ENCODE assay signal across 12 mouse cellular contexts in genomic region chr12:80728814-80729213, GRCm38 (mm10). TPM values are rescaled to one million over a fixed set of nuclear protein-coding genes. Genes with fewer than 3 reads are reported as not detected.
A peak's percentile ranks its signal among the peaks of the same experiment; 100 is the strongest.
DNase-seq lines count a peak whose midpoint lies in the region; ATAC-seq and TF ChIP-seq lines count a peak whose summit lies in the region.
"Had no signal": no experiment of that assay in that cellular context is flagged by ENCODE, and none has a peak within 500 bp of the region (broad histone marks: within the 10 kb centered on the region; RNA-seq: fewer than 3 reads in every experiment).

No protein-coding gene starts in this region.

- H3K9me3 ChIP-seq in midbrain, postnatal 0 days (ENCODE audit: low read length) = no peaks in the 10 kb centered on the region
- no peaks in the 10 kb centered on the region for H3K9me3 ChIP-seq in midbrain, embryonic 16.5 days (replicated peaks; ENCODE audit: control insufficient read depth, low read length, poor library complexity, severe bottlenecking)
- H3K9me3 ChIP-seq in hindbrain, embryonic 12.5 days (replicated peaks) = no peaks in the 10 kb centered on the region
- H3K9me3 ChIP-seq: forebrain, embryonic 15.5 days; hindbrain, embryonic 15.5 days; limb, embryonic 10.5 days; neural tube, embryonic 12.5 days had no signal

- no peak for ATAC-seq in midbrain, postnatal 0 days (ENCODE audit: low FRiP score)
- no peak for ATAC-seq in midbrain, embryonic 16.5 days
- ATAC-seq in hindbrain, embryonic 12.5 days (ENCODE audit: low FRiP score) = no peak
- ATAC-seq: forebrain, embryonic 15.5 days had no signal

- H3K4me2 ChIP-seq in midbrain, postnatal 0 days (ENCODE audit: low read depth, low read length, poor library complexity, severe bottlenecking) = no peak overlapping the region
- no peak overlapping the region for H3K4me2 ChIP-seq in midbrain, embryonic 16.5 days (ENCODE audit: low read length)
- H3K4me2 ChIP-seq in hindbrain, embryonic 12.5 days (replicated peaks) = no peak overlapping the region
- H3K4me2 ChIP-seq: forebrain, embryonic 15.5 days; hindbrain, embryonic 15.5 days; neural tube, embryonic 12.5 days had no signal

- no peak overlapping the region for H3K4me3 ChIP-seq in kidney, adult 2 months (ENCODE audit: insufficient read depth, low read depth, low read length)
- no peak overlapping the region for H3K4me3 ChIP-seq in midbrain, postnatal 0 days (ENCODE audit: low read depth, low read length)
- H3K4me3 ChIP-seq in midbrain, embryonic 16.5 days (ENCODE audit: low read depth, low read length) = no peak overlapping the region
- H3K4me3 ChIP-seq in small intestine, adult 2 months (ENCODE audit: low read depth, low read length) = no peak overlapping the region
- no peak overlapping the region for H3K4me3 ChIP-seq in hindbrain, embryonic 12.5 days
- H3K4me3 ChIP-seq: forebrain, embryonic 15.5 days; hindbrain, embryonic 15.5 days; limb, embryonic 10.5 days; neural tube, embryonic 12.5 days had no signal

- H3K27me3 ChIP-seq in kidney, adult 2 months (replicated peaks; ENCODE audit: control insufficient read depth, insufficient read depth, low read length) = no peaks in the 10 kb centered on the region
- no peaks in the 10 kb centered on the region for H3K27me3 ChIP-seq in midbrain, postnatal 0 days (ENCODE audit: insufficient read depth, low read length)
- no peaks in the 10 kb centered on the region for H3K27me3 ChIP-seq in midbrain, embryonic 16.5 days (ENCODE audit: control insufficient read depth, insufficient read depth, low read depth, low read length)
- no peaks in the 10 kb centered on the region for H3K27me3 ChIP-seq in small intestine, adult 2 months (ENCODE audit: control insufficient read depth, insufficient read depth, low read length)
- peaks cover 5% of the 10 kb centered on the region; the same call in 1 of the 2 replicates for H3K27me3 ChIP-seq in hindbrain, embryonic 12.5 days
- H3K27me3 ChIP-seq: forebrain, embryonic 15.5 days; hindbrain, embryonic 15.5 days; neural tube, embryonic 12.5 days had no signal

- TF ChIP-seq POLR2A in kidney, adult 2 months (IDR thresholded peaks at IDR 0.05; ENCODE audit: low read depth, low read length) = no peak
- TF ChIP-seq POLR2A in small intestine, adult 2 months (IDR thresholded peaks at IDR 0.05; ENCODE audit: low read depth, low read length) = no peak

- no peak overlapping the region for H3K9ac ChIP-seq in midbrain, postnatal 0 days (replicated peaks; ENCODE audit: low read length, poor library complexity, severe bottlenecking)
- H3K9ac ChIP-seq in midbrain, embryonic 16.5 days (ENCODE audit: low read depth, low read length) = no peak overlapping the region
- H3K9ac ChIP-seq in hindbrain, embryonic 12.5 days = no peak overlapping the region
- H3K9ac ChIP-seq: forebrain, embryonic 15.5 days; hindbrain, embryonic 15.5 days; neural tube, embryonic 12.5 days had no signal

- TF ChIP-seq CTCF in kidney, adult 2 months (conservative IDR thresholded peaks at IDR 0.05; ENCODE audit: insufficient read depth, insufficient read length, low read depth, low read length) = peak; percentile 49
- TF ChIP-seq CTCF in midbrain, postnatal 0 days (IDR thresholded peaks at IDR 0.05) = peak; percentile 75
- peak; percentile 36; the same call in 1 of the 2 replicates for TF ChIP-seq CTCF in small intestine, adult 2 months (IDR thresholded peaks at IDR 0.05; ENCODE audit: extremely low read depth, insufficient read length, insufficient replicate concordance, low read depth, low read length)

- H3K36me3 ChIP-seq in kidney, adult 2 months (ENCODE audit: control insufficient read depth, insufficient read depth, low read length) = no peaks in the 10 kb centered on the region
- no peaks in the 10 kb centered on the region for H3K36me3 ChIP-seq in midbrain, postnatal 0 days (ENCODE audit: insufficient read depth, low read length)
- no peaks in the 10 kb centered on the region for H3K36me3 ChIP-seq in midbrain, embryonic 16.5 days (ENCODE audit: control insufficient read depth, insufficient read depth, low read length)
- no peaks in the 10 kb centered on the region for H3K36me3 ChIP-seq in small intestine, adult 2 months (ENCODE audit: control insufficient read depth, insufficient read depth, low read length)
- no peaks in the 10 kb centered on the region for H3K36me3 ChIP-seq in hindbrain, embryonic 12.5 days
- H3K36me3 ChIP-seq: forebrain, embryonic 15.5 days; hindbrain, embryonic 15.5 days; limb, embryonic 10.5 days; neural tube, embryonic 12.5 days had no signal

- 70% methylated on average over 2 of the region's 2 CpGs for WGBS in kidney, adult 2 months
- 39% methylated on average over 2 of the region's 2 CpGs for WGBS in midbrain, postnatal 0 days
- 37% methylated on average over 2 of the region's 2 CpGs for WGBS in midbrain, embryonic 16.5 days
- 35% methylated on average over 2 of the region's 2 CpGs for WGBS in small intestine, adult 2 months
- WGBS in hindbrain, embryonic 12.5 days = 51% methylated on average over 2 of the region's 2 CpGs

- DNase-seq in kidney, adult 2 months = peak; percentile 12
- DNase-seq in kidney, adult 18-20 months = no peak
- DNase-seq in midbrain, postnatal 0 days (ENCODE audit: low spot score) = no peak
- peak; percentile 32 for DNase-seq in R1 (ENCODE audit: low read depth, low spot score)

- no peak overlapping the region for H3K27ac ChIP-seq in kidney, adult 2 months (ENCODE audit: insufficient read depth, low read depth, low read length)
- H3K27ac ChIP-seq in midbrain, postnatal 0 days (ENCODE audit: low read depth, low read length) = no peak overlapping the region
- no peak overlapping the region for H3K27ac ChIP-seq in midbrain, embryonic 16.5 days (ENCODE audit: low read length)
- no peak overlapping the region for H3K27ac ChIP-seq in small intestine, adult 2 months (ENCODE audit: insufficient read depth, low read depth, low read length)
- no peak overlapping the region for H3K27ac ChIP-seq in hindbrain, embryonic 12.5 days
- H3K27ac ChIP-seq: forebrain, embryonic 15.5 days; hindbrain, embryonic 15.5 days; limb, embryonic 10.5 days; neural tube, embryonic 12.5 days had no signal

- peaks cover 3% of the 10 kb centered on the region; the same call in 1 of the 2 replicates for H3K4me1 ChIP-seq in kidney, adult 2 months (ENCODE audit: control insufficient read depth, insufficient read depth, low read length)
- no peaks in the 10 kb centered on the region for H3K4me1 ChIP-seq in midbrain, postnatal 0 days (ENCODE audit: insufficient read depth, low read length)
- H3K4me1 ChIP-seq in midbrain, embryonic 16.5 days (ENCODE audit: control insufficient read depth, insufficient read depth, low read length) = peaks cover 2% of the 10 kb centered on the region; the same call in 1 of the 2 replicates
- no peaks in the 10 kb centered on the region; the same call in 1 of the 2 replicates for H3K4me1 ChIP-seq in small intestine, adult 2 months (ENCODE audit: control insufficient read depth, insufficient read depth, insufficient read length, low read length)
- H3K4me1 ChIP-seq in hindbrain, embryonic 12.5 days = no peaks in the 10 kb centered on the region
- H3K4me1 ChIP-seq: hindbrain, embryonic 15.5 days; limb, embryonic 10.5 days; neural tube, embryonic 12.5 days had no signal

RNA-seq across cellular contexts. Expression of gene Ccdc177, which starts 31.7 kb away (rescaled TPM):
- polyA plus RNA-seq in kidney, adult 2 months (2012; rRNA removed) = not detected in 2 replicates
- total RNA-seq in midbrain, postnatal 0 days (2014; rRNA removed) = 22.4 and 25.5 TPM in 2 replicates
- 2.1 and 2.4 TPM in 2 replicates for polyA plus RNA-seq in midbrain, postnatal 0 days (2015; fragmentation: Nextera tagmentation; extraction: Ambion mirVana)
- 3.8 and 3.9 TPM in 2 replicates for polyA plus RNA-seq in midbrain, embryonic 16.5 days (2015; fragmentation: Nextera tagmentation; extraction: Ambion mirVana)
- 0.03 and 0.10 TPM in 2 replicates for polyA plus RNA-seq in small intestine, adult 2 months (2012; rRNA removed)
- 5.9 and 6.7 TPM in 2 replicates for polyA plus RNA-seq in hindbrain, embryonic 12.5 days (2016; fragmentation: Nextera tagmentation; extraction: Ambion mirVana)
- total RNA-seq: megakaryocyte, adult 5-6 weeks had no signal

RNA-seq across cellular contexts. Expression of gene Plekhd1, which starts 36.4 kb away (rescaled TPM):
- polyA plus RNA-seq in kidney, adult 2 months (2012; rRNA removed) = 7.4 and 8.8 TPM in 2 replicates
- total RNA-seq in midbrain, postnatal 0 days (2014; rRNA removed) = 4.9 and 6.6 TPM in 2 replicates
- polyA plus RNA-seq in midbrain, postnatal 0 days (2015; fragmentation: Nextera tagmentation; extraction: Ambion mirVana) = 2.9 and 3.3 TPM in 2 replicates
- polyA plus RNA-seq in midbrain, embryonic 16.5 days (2015; fragmentation: Nextera tagmentation; extraction: Ambion mirVana) = 3.0 and 3.9 TPM in 2 replicates
- polyA plus RNA-seq in small intestine, adult 2 months (2012; rRNA removed) = 0.23 and 0.41 TPM in 2 replicates
- 1.7 and 2.0 TPM in 2 replicates for polyA plus RNA-seq in hindbrain, embryonic 12.5 days (2016; fragmentation: Nextera tagmentation; extraction: Ambion mirVana)
- total RNA-seq: megakaryocyte, adult 5-6 weeks had no signal

Comparison
In these comparisons a context has a peak if more than half of its experiments do, and no peak if none do; other contexts are left out.
1. DNase-seq: peak in kidney, adult 2 months (single experiment) and R1 (single experiment); none in kidney, adult 18-20 months (single experiment) and midbrain, postnatal 0 days (single experiment).
2. Peak in every context shown above with its lines, with median percentiles within 50 percentile points of each other: CTCF ChIP-seq.